ENCODE assay signal across 9 mouse cellular contexts in the genomic region with DNA sequence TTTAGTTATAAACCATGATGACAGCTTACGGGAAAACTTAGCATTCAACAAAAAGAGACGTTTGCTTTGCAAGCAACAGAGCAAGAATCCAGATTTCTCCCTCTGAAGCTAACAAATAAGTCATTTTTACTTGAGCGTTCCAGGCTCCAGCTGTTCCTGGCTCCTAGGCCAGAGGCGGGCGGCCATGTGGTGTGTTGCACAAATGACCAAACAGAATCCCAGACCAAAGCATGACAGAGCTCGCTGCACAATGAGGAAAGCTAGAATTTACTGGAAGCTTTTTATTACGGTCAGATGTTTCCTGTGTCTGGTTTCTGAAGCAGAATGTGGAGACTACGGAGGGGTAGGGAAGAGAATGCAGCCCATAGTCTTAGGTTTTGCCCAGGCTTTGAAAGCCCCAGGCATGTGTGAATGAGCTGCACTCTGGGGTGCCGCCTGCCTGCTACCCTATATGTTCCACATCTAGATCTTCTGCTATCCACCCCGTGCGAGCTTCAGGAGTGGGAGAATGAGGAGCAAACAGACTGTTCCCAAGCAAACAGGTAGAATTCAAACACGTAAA.
DNase-seq lines count a peak whose midpoint lies in the region; ATAC-seq lines count a peak whose summit lies in the region.
"Had no signal": no experiment of that assay in that cellular context is flagged by ENCODE, and none has a peak within 500 bp of the region (broad histone marks: within the 10 kb centered on the region; RNA-seq: fewer than 3 reads in every experiment).

No protein-coding gene starts in this region.

- H3K9me3 ChIP-seq in heart, embryonic 15.5 days (replicated peaks), result no peaks in the 10 kb centered on the region
- H3K9me3 ChIP-seq in limb, embryonic 12.5 days, result no peaks in the 10 kb centered on the region
- H3K9me3 ChIP-seq: liver, embryonic 13.5 days had no signal

- peaks cover 29% of the 10 kb centered on the region for H3K4me1 ChIP-seq in heart, embryonic 15.5 days (replicated peaks)
- peaks cover 77% of the 10 kb centered on the region for H3K4me1 ChIP-seq in limb, embryonic 12.5 days (replicated peaks)

- WGBS in heart, embryonic 15.5 days, result 71% methylated on average over 12 of the region's 12 CpGs
- 31% methylated on average over 12 of the region's 12 CpGs for WGBS in limb, embryonic 12.5 days

- H3K36me3 ChIP-seq in heart, embryonic 15.5 days, result no peaks in the 10 kb centered on the region
- H3K36me3 ChIP-seq in limb, embryonic 12.5 days, result no peaks in the 10 kb centered on the region; the same call in 1 of the 2 replicates
- H3K36me3 ChIP-seq: liver, embryonic 13.5 days had no signal

- no peaks in the 10 kb centered on the region for H3K27me3 ChIP-seq in heart, embryonic 15.5 days
- no peaks in the 10 kb centered on the region for H3K27me3 ChIP-seq in limb, embryonic 12.5 days
- H3K27me3 ChIP-seq: liver, embryonic 13.5 days had no signal

- 0 out of 2 replicates have a peak overlapping the region, but pooled peaks have one; percentile 16 for H3K27ac ChIP-seq in heart, embryonic 15.5 days
- H3K27ac ChIP-seq in limb, embryonic 12.5 days, result peak overlapping the region; percentile 97
- H3K27ac ChIP-seq: liver, embryonic 13.5 days had no signal

- no peak for ATAC-seq in heart, embryonic 15.5 days (replicated peaks; ENCODE audit: insufficient number of reproducible peaks, insufficient read depth, low FRiP score, low read depth)
- ATAC-seq in limb, embryonic 12.5 days (ENCODE audit: insufficient number of reproducible peaks, insufficient read depth, low FRiP score, low TSS enrichment, low read depth), result no peak

- no peak overlapping the region for H3K4me2 ChIP-seq in heart, embryonic 15.5 days
- peak overlapping the region; percentile 28; the same call in 1 of the 2 replicates for H3K4me2 ChIP-seq in limb, embryonic 12.5 days
- H3K4me2 ChIP-seq: liver, embryonic 13.5 days had no signal

- DNase-seq in adrenal gland, postnatal 14 days, result peak; percentile 40
- DNase-seq in adrenal gland, postnatal 25 days, result no peak
- peak; percentile 25 for DNase-seq in Muller cell, postnatal 12 days (ENCODE audit: inconsistent ontology term)
- DNase-seq in testis, postnatal 14 days (ENCODE audit: low spot score), result no peak
- no peak for DNase-seq in retina, postnatal 1 day
- no peak for DNase-seq in frontal cortex, postnatal 36 days (ENCODE audit: low spot score in 2 of 2)
- DNase-seq: liver, embryonic 13.5 days had no signal

- H3K4me3 ChIP-seq in heart, embryonic 15.5 days, result no peak overlapping the region
- H3K4me3 ChIP-seq in limb, embryonic 12.5 days (replicated peaks), result no peak overlapping the region
- H3K4me3 ChIP-seq: liver, embryonic 13.5 days had no signal

- no peak overlapping the region for H3K9ac ChIP-seq in heart, embryonic 15.5 days
- H3K9ac ChIP-seq in limb, embryonic 12.5 days (replicated peaks), result no peak overlapping the region
- H3K9ac ChIP-seq: liver, embryonic 13.5 days had no signal

Comparison
In these comparisons a context has a peak if more than half of its experiments do, and no peak if none do; other contexts are left out.
1. DNase-seq: peak in adrenal gland, postnatal 14 days (single experiment) and Muller cell, postnatal 12 days (single experiment); none in adrenal gland, postnatal 25 days (single experiment), testis, postnatal 14 days (single experiment), retina, postnatal 1 day (single experiment) and frontal cortex, postnatal 36 days (0 of 2).